Mouse (Mus musculus): ENCODE results near the gene Clip1. TPM values are rescaled to one million over a fixed set of nuclear protein-coding genes. Genes with fewer than 3 reads are reported as not detected.

Clip1 gene
- total RNA-seq, 2 experiments from 2014 or later = 118 to 125 TPM

Other genes with a start within 250 kb of the Clip1 start
- gene Lrrc43, start 195.3 kb downstream of the Clip1 start, total RNA-seq (2021) = under 1 TPM in 1 of 2 experiments, not detected in 1; 0.22 TPM
- not detected for gene Il31, start 195.1 kb downstream of the Clip1 start, total RNA-seq (2021)
- not detected for gene B3gnt4, start 174.2 kb downstream of the Clip1 start, total RNA-seq (2021)
- gene Diablo, start 160.4 kb downstream of the Clip1 start, total RNA-seq (2021) = 10 to 100 TPM; 64.9 to 67.0 TPM
- 1 to 10 TPM in 1 of 2 experiments, not detected in 1; 1.3 TPM for gene Gm49027, start 159.1 kb downstream of the Clip1 start, total RNA-seq (2021)
- gene Vps33a, start 111.6 kb downstream of the Clip1 start, total RNA-seq (2021) = 10 to 100 TPM; 31.8 to 32.9 TPM
- gene Zcchc8, start 36.5 kb upstream of the Clip1 start, total RNA-seq (2021) = 10 to 100 TPM; 30.9 to 35.7 TPM
- 10 to 100 TPM; 48.9 to 50.9 TPM for gene Rsrc2, start 64.8 kb upstream of the Clip1 start, total RNA-seq (2021)
- 1 to 10 TPM; 3.4 to 4.9 TPM for gene Kntc1, start 65.1 kb upstream of the Clip1 start, total RNA-seq (2021)
- under 1 TPM; 0.17 to 0.19 TPM for gene Hcar2, start 180.9 kb upstream of the Clip1 start, total RNA-seq (2021)
- gene Hcar1, start 195.4 kb upstream of the Clip1 start, total RNA-seq (2021) = under 1 TPM; 0.54 to 0.79 TPM
- 10 to 100 TPM; 40.8 to 47.0 TPM for gene Denr, start 222.6 kb upstream of the Clip1 start, total RNA-seq (2021)
- gene Gm43518, start 242.8 kb upstream of the Clip1 start, total RNA-seq (2021) = under 1 TPM; 0.71 to 0.76 TPM
- gene Ccdc62, start 246.1 kb upstream of the Clip1 start, total RNA-seq (2021) = 1 to 10 TPM; 1.7 to 2.2 TPM